In genomic region chr2:113058116-113058515, GRCm38 (mm10) we compare ENCODE assay signal across 12 mouse cellular contexts.
"Had no signal": no experiment of that assay in that cellular context is flagged by ENCODE, and none has a peak within 500 bp of the region (broad histone marks: within the 10 kb centered on the region; RNA-seq: fewer than 3 reads in every experiment).

No protein-coding gene starts in this region.

- H3K9me3 ChIP-seq: limb, embryonic 15.5 days; midbrain, embryonic 10.5 days; neural tube, embryonic 12.5 days had no signal

- H3K27ac ChIP-seq: limb, embryonic 15.5 days; liver, embryonic 12.5 days; midbrain, embryonic 10.5 days; neural tube, embryonic 12.5 days; stomach, postnatal 0 days had no signal

- H3K9ac ChIP-seq: limb, embryonic 15.5 days; liver, embryonic 12.5 days; neural tube, embryonic 12.5 days had no signal

- H3K4me1 ChIP-seq: limb, embryonic 15.5 days; liver, embryonic 12.5 days; midbrain, embryonic 10.5 days; neural tube, embryonic 12.5 days had no signal

- H3K36me3 ChIP-seq: limb, embryonic 15.5 days; liver, embryonic 12.5 days; midbrain, embryonic 10.5 days; neural tube, embryonic 12.5 days had no signal

- ATAC-seq: liver, embryonic 12.5 days had no signal

- DNase-seq: kidney, adult 8-10 months; kidney, postnatal 25 days; layer of hippocampus, adult 9-11 months; layer of hippocampus, postnatal 36 days; lung, postnatal 36 days; midbrain, embryonic 14.5 days; thymus, postnatal 14 days had no signal

- H3K4me3 ChIP-seq: limb, embryonic 15.5 days; liver, embryonic 12.5 days; midbrain, embryonic 10.5 days; neural tube, embryonic 12.5 days had no signal

- H3K4me2 ChIP-seq: limb, embryonic 15.5 days; liver, embryonic 12.5 days; neural tube, embryonic 12.5 days had no signal

- H3K27me3 ChIP-seq: limb, embryonic 15.5 days; liver, embryonic 12.5 days; neural tube, embryonic 12.5 days had no signal
